Mouse (Mus musculus) ES-Bruce4 (cell line): Measurements from ENCODE around the gene C1ra. TPM values are rescaled to one million over a fixed set of nuclear protein-coding genes. Genes with fewer than 3 reads are reported as not detected.
"Not testable (repeated sequence)": the region's sequence is repeated elsewhere in the genome, so short reads cannot be mapped to it uniquely, and the experiment has no call there.

ENCODE experiments used
- H3K27ac ChIP-seq: 2 replicates; pipeline ENCODE4 v1.5.1; 2012; ENCODE audit warnings: low read length, inconsistent platforms; ENCODE audit not compliant: insufficient read depth
- H3K27me3 ChIP-seq: 2 replicates; pipeline ENCODE4 v1.6.1; 2012; ENCODE audit warnings: mild to moderate bottlenecking, low read length, inconsistent platforms; ENCODE audit not compliant: control insufficient read depth, poor library complexity, insufficient read depth, severe bottlenecking
- H3K36me3 ChIP-seq: 2 replicates; pipeline ENCODE4 v1.6.1; 2012; ENCODE audit warnings: inconsistent platforms, mild to moderate bottlenecking, low read length, moderate library complexity; ENCODE audit not compliant: control insufficient read depth, poor library complexity, insufficient read depth, severe bottlenecking
- H3K4me1 ChIP-seq: one replicate; pipeline ENCODE4 v1.8.1; 2011; ENCODE audit warnings: low read length; ENCODE audit not compliant: control insufficient read depth, insufficient read depth
- H3K4me3 ChIP-seq: 2 replicates; pipeline ENCODE4 v1.5.1; 2011; ENCODE audit warnings: low read depth, mild to moderate bottlenecking, low read length
- H3K9ac ChIP-seq: 2 replicates; pipeline ENCODE4 v1.6.1; 2012; ENCODE audit warnings: low read depth, mild to moderate bottlenecking, inconsistent platforms; ENCODE audit not compliant: poor library complexity, severe bottlenecking
- H3K9me3 ChIP-seq: replicated peaks from 2 replicates; pipeline ENCODE4 v1.6.1; 2012; ENCODE audit warnings: mild to moderate bottlenecking, low read length, inconsistent platforms; ENCODE audit not compliant: control insufficient read depth, poor library complexity, insufficient read depth, severe bottlenecking
- CTCF ChIP-seq: IDR thresholded peaks from one replicate; pipeline ENCODE4 v1.8.1; 2011; ENCODE audit warnings: low read depth, low read length
- EP300 ChIP-seq: IDR thresholded peaks from 2 replicates; pipeline ENCODE4 v1.6.1; 2011; ENCODE audit warnings: low read depth, low read length; ENCODE audit not compliant: insufficient read depth
- POLR2A ChIP-seq: IDR thresholded peaks from one replicate; pipeline ENCODE4 v1.8.1; 2011; ENCODE audit warnings: low read length; ENCODE audit not compliant: insufficient read depth
- polyA plus RNA-seq: library from polyadenylated mRNA; stranded (reverse); fragments of >200 nt; gene quantifications from 2 replicates; pipeline ENCODE4 v1.2.4, GENCODE M21; 2011; ENCODE audit warnings: low read depth; ENCODE audit not compliant: missing spikeins, insufficient read depth, insufficient read length

The C1ra gene
- polyA plus RNA-seq, 1 experiment: 0.27 TPM

GRCm38 (mm10) chr6:124477922-124478651, 34.1 kb upstream of the C1ra start:
- TF ChIP-seq POLR2A: no peak
- TF ChIP-seq EP300: 0 out of 2 replicates have a peak, but pooled peaks have one; percentile 5

GRCm38 (mm10) chr6:124478874-124479572, 33.2 kb upstream of the C1ra start:
- TF ChIP-seq EP300 (no peak), POLR2A (no peak)
- H3K9ac ChIP-seq: peak overlapping the region; percentile 92; the same call in 1 of the 2 replicates
- no peak overlapping the region for H3K4me3 ChIP-seq
- H3K27me3 ChIP-seq: no peaks in the 10 kb centered on the region
- H3K36me3 ChIP-seq: peaks cover 6% of the 10 kb centered on the region; the same call in 1 of the 2 replicates
- H3K27ac ChIP-seq: peak overlapping the region; percentile 71
- H3K9me3 ChIP-seq: no peaks in the 10 kb centered on the region
- H3K4me1 ChIP-seq: no peaks in the 10 kb centered on the region

More at GRCm38 (mm10) chr6:124477922-124478651, 34.1 kb upstream of the C1ra start:
- H3K4me3 ChIP-seq: no peak overlapping the region
- H3K27me3 ChIP-seq: no peaks in the 10 kb centered on the region
- peaks cover 6% of the 10 kb centered on the region; the same call in 1 of the 2 replicates for H3K36me3 ChIP-seq
- H3K27ac ChIP-seq: peak overlapping the region; percentile 71
- peak overlapping the region; percentile 92 for H3K9ac ChIP-seq
- peaks cover 2% of the 10 kb centered on the region for H3K4me1 ChIP-seq
- no peaks in the 10 kb centered on the region for H3K9me3 ChIP-seq

GRCm38 (mm10) chr6:124479573-124479930, 32.7 kb upstream of the C1ra start:
- TF ChIP-seq POLR2A: no peak
- TF ChIP-seq EP300: no peak
- TF ChIP-seq CTCF: no peak
- Histone ChIP-seq H3K4me3 (no peak overlapping the region), H3K27ac (no peak overlapping the region)

GRCm38 (mm10) chr6:124480295-124480694, 31.9 kb upstream of the C1ra start:
- Histone ChIP-seq H3K9me3 (no peaks in the 10 kb centered on the region), H3K4me3 (no peak overlapping the region), H3K27me3 (no peaks in the 10 kb centered on the region), H3K9ac (no peak overlapping the region), H3K36me3 (peaks cover 6% of the 10 kb centered on the region; the same call in 1 of the 2 replicates), H3K4me1 (no peaks in the 10 kb centered on the region), H3K27ac (no peak overlapping the region)
- no peak for TF ChIP-seq EP300

More at GRCm38 (mm10) chr6:124479573-124479930, 32.7 kb upstream of the C1ra start:
- no peaks in the 10 kb centered on the region for H3K4me1 ChIP-seq
- H3K9ac ChIP-seq: peak overlapping the region; percentile 92; the same call in 1 of the 2 replicates
- no peaks in the 10 kb centered on the region for H3K9me3 ChIP-seq
- H3K27me3 ChIP-seq: no peaks in the 10 kb centered on the region
- peaks cover 6% of the 10 kb centered on the region; the same call in 1 of the 2 replicates for H3K36me3 ChIP-seq

GRCm38 (mm10) chr6:124481571-124481970, 30.6 kb upstream of the C1ra start:
- TF ChIP-seq CTCF: peak; percentile 25
- no peak for TF ChIP-seq EP300
- TF ChIP-seq POLR2A: no peak

GRCm38 (mm10) chr6:124483831-124484230, 28.4 kb upstream of the C1ra start:
- H3K27ac ChIP-seq, H3K4me1 ChIP-seq, H3K9ac ChIP-seq, H3K36me3 ChIP-seq, H3K27me3 ChIP-seq, H3K9me3 ChIP-seq, H3K4me3 ChIP-seq: not testable (repeated sequence)

More at GRCm38 (mm10) chr6:124481571-124481970, 30.6 kb upstream of the C1ra start:
- H3K27ac ChIP-seq: no peak overlapping the region
- H3K9ac ChIP-seq: peak overlapping the region; percentile 11; the same call in 1 of the 2 replicates
- H3K27me3 ChIP-seq: no peaks in the 10 kb centered on the region
- no peak overlapping the region for H3K4me3 ChIP-seq
- H3K36me3 ChIP-seq: 0 out of 2 replicates have a peak, but pooled peaks cover 1% of the 10 kb centered on the region
- no peaks in the 10 kb centered on the region for H3K9me3 ChIP-seq
- no peaks in the 10 kb centered on the region for H3K4me1 ChIP-seq
